Mouse (Mus musculus) erythroblast, embryonic 14.5 days (primary cell): ENCODE data around the gene Dhx37.

Experiments used
- GATA1 ChIP-seq: IDR thresholded peaks from 2 replicates; pipeline ENCODE4 v1.6.1; 2012; ENCODE audit warnings: low read length, inconsistent platforms, mixed read lengths
- TAL1 ChIP-seq: IDR thresholded peaks from 3 replicates; pipeline ENCODE4 v1.6.1; 2012; ENCODE audit warnings: low read length, inconsistent platforms, mixed read lengths

DNA sequence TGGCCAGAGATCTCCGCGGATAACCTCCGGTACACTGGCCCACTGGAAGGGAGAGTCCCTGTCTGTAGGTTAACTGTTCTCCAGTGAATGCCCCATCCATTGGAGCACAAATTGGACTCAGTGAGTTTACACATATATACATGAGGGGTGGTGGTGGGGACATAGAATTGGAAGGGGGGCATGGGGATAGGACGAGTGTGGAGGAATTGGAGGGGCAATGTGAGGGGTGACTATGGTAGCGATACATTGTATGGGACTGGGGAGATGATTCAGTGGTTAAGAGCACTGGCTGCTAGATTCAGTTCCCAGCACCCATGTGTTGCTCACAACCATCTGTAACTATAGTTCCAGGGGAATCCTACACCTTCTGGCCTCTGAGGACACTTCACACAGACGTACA is 30.9 kb downstream of the Dhx37 start:
- TF ChIP-seq GATA1 (no peak), TAL1 (no peak)
